Mouse (Mus musculus): ENCODE results near the gene Vps16. TPM values are rescaled to one million over a fixed set of nuclear protein-coding genes. Genes with fewer than 3 reads are reported as not detected.

Vps16 gene
- total and polyA plus RNA-seq, 3 experiments = 90.0 to 114 TPM; not detected in 1

DNA sequence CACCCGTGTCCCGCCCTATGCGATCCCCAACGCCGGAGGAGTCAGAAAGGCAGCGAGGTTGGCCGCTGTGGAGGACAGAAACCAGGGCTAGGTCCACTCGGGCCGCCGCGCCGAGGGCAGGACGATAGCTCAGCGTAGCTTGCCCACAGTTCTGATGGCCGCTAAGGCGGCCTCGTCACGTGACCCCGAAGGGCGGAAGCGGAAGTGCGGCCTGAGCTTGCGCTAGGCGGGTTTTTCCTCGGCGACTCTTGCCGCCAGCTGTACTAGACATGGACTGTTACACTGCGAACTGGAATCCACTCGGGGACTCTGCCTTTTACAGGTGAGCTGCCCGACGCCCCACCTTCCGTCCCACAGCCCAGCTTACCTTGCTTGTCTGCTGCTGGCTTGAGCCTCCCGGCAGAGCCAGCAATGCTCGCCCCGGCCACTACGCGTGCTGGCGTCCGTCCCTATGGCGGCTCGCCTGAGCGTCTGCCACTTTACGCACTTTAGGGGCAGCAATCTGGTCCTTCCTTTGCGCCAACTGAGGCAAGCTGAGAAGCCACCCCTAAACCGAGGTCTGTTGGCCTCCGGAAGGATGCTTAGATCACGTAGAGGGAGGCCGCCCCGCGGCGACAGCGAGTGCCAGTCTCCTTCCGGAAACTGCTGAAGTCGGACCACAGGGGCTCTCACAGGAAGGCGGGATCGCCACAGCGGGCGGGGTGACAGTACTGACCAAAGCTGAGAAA is at the start of gene Vps16, which contains the start of gene Pced1a (continued):
- TF ChIP-seq MEF2A (IDR thresholded peaks at IDR 0.05; ENCODE audit: extremely low read depth, insufficient replicate concordance, low read depth, low read length, poor library complexity, severe bottlenecking) = no peak
- TF ChIP-seq CHD2 (IDR thresholded peaks at IDR 0.05; ENCODE audit: low read length) = no peak
- no peak; the same call in 1 of the 2 replicates for TF ChIP-seq ETS1 (IDR thresholded peaks at IDR 0.05; ENCODE audit: low read depth, low read length)
- TF ChIP-seq RCOR1 (IDR thresholded peaks at IDR 0.05; ENCODE audit: low read depth, low read length) = no peak; the same call in 1 of the 2 replicates
- TF ChIP-seq MAZ (IDR thresholded peaks at IDR 0.05; ENCODE audit: low read depth, low read length) = 0 out of 2 replicates have a peak, but pooled peaks have one; percentile 23

DNA sequence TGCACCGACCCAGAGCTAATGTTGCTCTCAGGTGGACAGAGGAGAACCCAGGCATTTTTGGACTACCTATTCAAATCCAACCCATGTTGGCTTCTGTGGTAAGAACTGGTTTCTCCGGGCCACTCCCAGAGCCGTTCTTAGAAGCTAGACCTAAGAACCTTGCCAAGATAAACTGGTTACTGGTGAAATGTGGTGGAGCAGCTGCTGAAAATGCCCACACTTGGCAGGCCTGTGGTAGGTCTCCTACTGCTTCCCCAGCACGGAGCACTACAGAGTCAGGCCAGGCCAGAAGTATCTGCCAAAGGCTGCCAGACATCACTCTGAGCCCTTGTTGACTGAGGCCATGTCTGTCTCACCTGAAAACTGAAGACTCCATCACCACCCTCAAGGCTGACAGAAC is 49.2 kb upstream of the Vps16 start:
- H3K9me3 ChIP-seq (replicated peaks; ENCODE audit: insufficient read depth, low read length) = no peaks in the 10 kb centered on the region
- no peak overlapping the region for H3K9ac ChIP-seq (ENCODE audit: control insufficient read depth, low read depth, low read length, poor library complexity, severe bottlenecking)
- no peak overlapping the region for H3K4me3 ChIP-seq (ENCODE audit: control insufficient read depth in 1 of 2, insufficient read depth in 1 of 2, low read depth in 2 of 2, low read length in 2 of 2)
- H3K27ac ChIP-seq (ENCODE audit: control insufficient read depth, low read depth, low read length) = no peak overlapping the region
- H3K27me3 ChIP-seq (ENCODE audit: control insufficient read depth in 1 of 2, insufficient read depth in 2 of 2, low read length in 2 of 2) = peaks cover 0 to 11% of the 10 kb centered on the region in 2 experiments; a peak in 2 of 4 replicates
- peaks cover 4 to 6% of the 10 kb centered on the region in 2 experiments; a peak in 3 of 4 replicates for H3K4me1 ChIP-seq (ENCODE audit: control insufficient read depth in 1 of 2, insufficient read depth in 2 of 2, low read length in 2 of 2)
- H3K36me3 ChIP-seq (ENCODE audit: control insufficient read depth in 1 of 2, insufficient read depth in 2 of 2, low read length in 2 of 2) = peaks cover 0 to 4% of the 10 kb centered on the region in 2 experiments; a peak in 2 of 4 replicates
- H3K79me2 ChIP-seq (ENCODE audit: control insufficient read depth, insufficient read depth, low read length, poor library complexity) = no peaks in the 10 kb centered on the region
- TF ChIP-seq USF1 (IDR thresholded peaks at IDR 0.05; ENCODE audit: low read depth, low read length) (no peak), GABPA (IDR thresholded peaks at IDR 0.05; ENCODE audit: low read depth, low read length) (no peak), KAT2A (conservative IDR thresholded peaks at IDR 0.05; ENCODE audit: low read depth, low read length) (no peak), MEF2A (IDR thresholded peaks at IDR 0.05; ENCODE audit: extremely low read depth, insufficient replicate concordance, low read depth, low read length, poor library complexity, severe bottlenecking) (no peak), MAZ (IDR thresholded peaks at IDR 0.05; ENCODE audit: low read depth, low read length) (no peak), CHD2 (IDR thresholded peaks at IDR 0.05; ENCODE audit: low read length) (no peak)
- DNase-seq (ENCODE audit: low read depth, low spot score) = no peak

DNA sequence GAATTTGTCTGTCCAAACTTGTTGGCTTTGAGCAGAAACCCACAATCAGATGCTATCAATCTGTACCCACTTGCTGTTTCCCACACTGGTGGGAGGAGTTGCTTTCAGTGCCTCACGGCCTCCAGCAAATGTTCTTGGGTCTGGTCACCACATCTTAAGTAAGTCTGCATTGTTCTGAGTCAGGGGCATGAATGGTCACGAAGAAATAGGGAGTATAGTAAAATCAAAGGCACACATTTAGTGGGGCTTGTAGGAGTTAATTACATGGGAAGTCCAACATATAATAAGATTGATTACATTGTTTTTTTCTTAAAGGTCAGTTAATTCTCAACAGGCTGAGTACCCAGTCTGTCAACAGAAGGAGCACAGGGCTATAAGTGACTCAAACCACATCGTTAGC is 40.9 kb upstream of the Vps16 start:
- no peaks in the 10 kb centered on the region for H3K36me3 ChIP-seq (ENCODE audit: control insufficient read depth in 1 of 2, insufficient read depth in 2 of 2, low read length in 2 of 2)
- H3K4me1 ChIP-seq (ENCODE audit: control insufficient read depth in 1 of 2, insufficient read depth in 2 of 2, low read length in 2 of 2) = no peaks in the 10 kb centered on the region
- DNase-seq (ENCODE audit: low read depth, low spot score) = no peak
- H3K79me2 ChIP-seq (ENCODE audit: control insufficient read depth, insufficient read depth, low read length, poor library complexity) = no peaks in the 10 kb centered on the region
- no peaks in the 10 kb centered on the region for H3K9me3 ChIP-seq (replicated peaks; ENCODE audit: insufficient read depth, low read length)
- no peak overlapping the region for H3K27ac ChIP-seq (ENCODE audit: control insufficient read depth, low read depth, low read length)
- peaks cover 6 to 17% of the 10 kb centered on the region in 2 experiments for H3K27me3 ChIP-seq (ENCODE audit: control insufficient read depth in 1 of 2, insufficient read depth in 2 of 2, low read length in 2 of 2)
- no peak overlapping the region for H3K4me3 ChIP-seq (ENCODE audit: control insufficient read depth in 1 of 2, insufficient read depth in 1 of 2, low read depth in 2 of 2, low read length in 2 of 2)
- no peak for TF ChIP-seq JUND (IDR thresholded peaks at IDR 0.05; ENCODE audit: low read depth, low read length)
- TF ChIP-seq SMC3 (IDR thresholded peaks at IDR 0.05; ENCODE audit: low read depth, low read length) = no peak
- TF ChIP-seq ELF1 (IDR thresholded peaks at IDR 0.05; ENCODE audit: low read depth, low read length) = no peak
- TF ChIP-seq NRF1 (IDR thresholded peaks at IDR 0.05; ENCODE audit: insufficient read depth, low read depth, low read length, poor library complexity, severe bottlenecking) = no peak
- TF ChIP-seq POLR2AphosphoS2 (IDR thresholded peaks at IDR 0.05; ENCODE audit: low read length) = no peak
- no peak for TF ChIP-seq GABPA (IDR thresholded peaks at IDR 0.05; ENCODE audit: low read depth, low read length)
- TF ChIP-seq POLR2AphosphoS5 (IDR thresholded peaks at IDR 0.05; ENCODE audit: borderline replicate concordance, low read depth, low read length) = no peak
- no peak for TF ChIP-seq ZNF384 (IDR thresholded peaks at IDR 0.05; ENCODE audit: low read depth, low read length)
- TF ChIP-seq MAFK (IDR thresholded peaks at IDR 0.05; ENCODE audit: borderline replicate concordance, low read depth, low read length) = no peak
- TF ChIP-seq CHD1 (IDR thresholded peaks at IDR 0.05; ENCODE audit: low read depth, low read length) = no peak
- no peak for TF ChIP-seq POLR2A (IDR thresholded peaks at IDR 0.05; ENCODE audit: control insufficient read depth in 1 of 2, insufficient read depth in 1 of 2, low read depth in 1 of 2, low read length in 2 of 2, poor library complexity in 1 of 2)
- TF ChIP-seq CTCF (IDR thresholded peaks at IDR 0.05 in 2 of 3, conservative IDR thresholded peaks at IDR 0.05 in 1 of 3; ENCODE audit: control insufficient read depth in 1 of 3, insufficient read depth in 1 of 3, low read depth in 2 of 3, low read length in 3 of 3, poor library complexity in 1 of 3, severe bottlenecking in 1 of 3) = no peak
- TF ChIP-seq ZC3H11A (IDR thresholded peaks at IDR 0.05; ENCODE audit: low read depth, low read length) = no peak
- TF ChIP-seq GATA1 (IDR thresholded peaks at IDR 0.05; ENCODE audit: low read depth, low read length) = no peak
- TF ChIP-seq USF2 (IDR thresholded peaks at IDR 0.05; ENCODE audit: borderline replicate concordance in 1 of 2, insufficient read depth in 1 of 2, low read depth in 1 of 2, low read length in 2 of 2) = no peak
- no peak overlapping the region for H3K9ac ChIP-seq (ENCODE audit: control insufficient read depth, low read depth, low read length, poor library complexity, severe bottlenecking)

Data from MEL (cell line).